Mouse (Mus musculus) forebrain, embryonic 15.5 days (tissue): ENCODE measurements around the gene Dnah8. TPM values are rescaled to one million over a fixed set of nuclear protein-coding genes. Genes with fewer than 3 reads are reported as not detected.
A peak's percentile ranks its signal among the peaks of the same experiment; 100 is the strongest.

Experiments used
- ATAC-seq: fragments of 200-750 bp; cut with Nextera tagmentation; replicated peaks from 2 replicates; pipeline ENCODE4 v1.8.0; 2017; ENCODE audit warnings: mild to moderate bottlenecking, moderate TSS enrichment, moderate library complexity
- H3K27ac ChIP-seq: fragments of 300-500 bp; sonication (generic); replicated peaks from 2 replicates; pipeline ENCODE4 v1.5.1; 2015; ENCODE audit warnings: mild to moderate bottlenecking, inconsistent platforms
- H3K27me3 ChIP-seq: fragments of 300-500 bp; sonication (generic); 2 replicates; pipeline ENCODE4 v1.6.1; 2015; ENCODE audit warnings: inconsistent platforms
- H3K36me3 ChIP-seq: fragments of 300-500 bp; sonication (generic); 2 replicates; pipeline ENCODE4 v1.6.1; 2015; ENCODE audit warnings: mild to moderate bottlenecking, inconsistent platforms
- H3K4me1 ChIP-seq: fragments of 300-500 bp; sonication (generic); 2 replicates; pipeline ENCODE4 v1.6.1; 2015; ENCODE audit warnings: inconsistent platforms
- H3K4me2 ChIP-seq: fragments of 300-500 bp; sonication (generic); replicated peaks from 2 replicates; pipeline ENCODE4 v1.6.1; 2015; ENCODE audit warnings: mild to moderate bottlenecking, inconsistent platforms
- H3K4me3 ChIP-seq: fragments of 300-500 bp; sonication (generic); 2 replicates; pipeline ENCODE4 v1.5.1; 2015; ENCODE audit warnings: mild to moderate bottlenecking, inconsistent platforms
- H3K9ac ChIP-seq: fragments of 300-500 bp; sonication (generic); replicated peaks from 2 replicates; pipeline ENCODE4 v1.6.1; 2015; ENCODE audit warnings: mild to moderate bottlenecking, inconsistent platforms
- H3K9me3 ChIP-seq: fragments of 300-500 bp; sonication (generic); 2 replicates; pipeline ENCODE4 v1.6.1; 2016; ENCODE audit warnings: inconsistent platforms
- WGBS: fragments of 180-500 bp; shearing (Covaris S2); methylation state at CpG from one replicate; pipeline ENCODE4 v1.1.7; 2015; ENCODE audit warnings: mixed read lengths; 5-methylcytosine and 5-hydroxymethylcytosine counted together
- polyA plus RNA-seq: library from polyadenylated mRNA; unstranded; fragments of >200 nt; fragmentation: Nextera tagmentation; extraction: Ambion mirVana; gene quantifications from 2 replicates; pipeline ENCODE4 v1.2.1, GENCODE M21; 2015

Dnah8 gene
- polyA plus RNA-seq, 1 experiment from 2014 or later: 0.83 TPM

GRCm38 (mm10) chr17:30637714-30638113 lies 13.6 kb downstream of the Dnah8 start:
- H3K9me3 ChIP-seq: no peaks in the 10 kb centered on the region
- WGBS: 43% methylated on average over 1 of the region's 1 CpGs
- H3K27ac ChIP-seq: no peak overlapping the region
- no peaks in the 10 kb centered on the region for H3K36me3 ChIP-seq
- no peaks in the 10 kb centered on the region for H3K4me1 ChIP-seq
- no peak overlapping the region for H3K4me3 ChIP-seq
- no peaks in the 10 kb centered on the region for H3K27me3 ChIP-seq
- no peak overlapping the region for H3K9ac ChIP-seq
- no peak overlapping the region for H3K4me2 ChIP-seq
- ATAC-seq: no peak

GRCm38 (mm10) chr17:30638996-30639395 lies 14.8 kb downstream of the Dnah8 start:
- Histone ChIP-seq H3K27me3 (no peaks in the 10 kb centered on the region), H3K4me3 (no peak overlapping the region)

GRCm38 (mm10) chr17:30640896-30641295 lies 16.7 kb downstream of the Dnah8 start:
- no peaks in the 10 kb centered on the region for H3K9me3 ChIP-seq
- no peak overlapping the region for H3K27ac ChIP-seq
- no peak overlapping the region for H3K4me2 ChIP-seq
- H3K9ac ChIP-seq: no peak overlapping the region
- H3K4me1 ChIP-seq: no peaks in the 10 kb centered on the region
- no peaks in the 10 kb centered on the region for H3K27me3 ChIP-seq
- ATAC-seq: no peak
- no peaks in the 10 kb centered on the region for H3K36me3 ChIP-seq
- no peak overlapping the region for H3K4me3 ChIP-seq
- WGBS: 90% methylated on average over 5 of the region's 5 CpGs

More at GRCm38 (mm10) chr17:30638996-30639395, 14.8 kb downstream of the Dnah8 start:
- no peak overlapping the region for H3K27ac ChIP-seq
- H3K4me2 ChIP-seq: no peak overlapping the region
- no peaks in the 10 kb centered on the region for H3K9me3 ChIP-seq
- no peaks in the 10 kb centered on the region for H3K4me1 ChIP-seq
- no peak overlapping the region for H3K9ac ChIP-seq
- H3K36me3 ChIP-seq: no peaks in the 10 kb centered on the region
- 65% methylated on average over 2 of the region's 2 CpGs for WGBS
- ATAC-seq: no peak

GRCm38 (mm10) chr17:30648770-30649169 lies 24.6 kb downstream of the Dnah8 start:
- Histone ChIP-seq H3K9me3 (no peaks in the 10 kb centered on the region), H3K27ac (no peak overlapping the region), H3K36me3 (no peaks in the 10 kb centered on the region), H3K4me2 (no peak overlapping the region), H3K4me1 (no peaks in the 10 kb centered on the region), H3K9ac (no peak overlapping the region), H3K4me3 (no peak overlapping the region), H3K27me3 (no peaks in the 10 kb centered on the region)
- 98% methylated on average over 3 of the region's 3 CpGs for WGBS
- no peak for ATAC-seq

GRCm38 (mm10) chr17:30653010-30653409 lies 28.9 kb downstream of the Dnah8 start:
- Histone ChIP-seq H3K9me3 (no peaks in the 10 kb centered on the region), H3K36me3 (no peaks in the 10 kb centered on the region), H3K4me2 (no peak overlapping the region), H3K9ac (no peak overlapping the region), H3K27me3 (no peaks in the 10 kb centered on the region), H3K4me1 (0 out of 2 replicates have a peak, but pooled peaks cover 3% of the 10 kb centered on the region), H3K27ac (no peak overlapping the region), H3K4me3 (no peak overlapping the region)
- 97% methylated on average over 6 of the region's 6 CpGs for WGBS
- no peak for ATAC-seq

GRCm38 (mm10) chr17:30657530-30658151 lies 33.5 kb downstream of the Dnah8 start:
- H3K27ac ChIP-seq: 0 out of 2 replicates have a peak overlapping the region, but pooled peaks have one; percentile 27
- H3K27me3 ChIP-seq: no peaks in the 10 kb centered on the region
- H3K36me3 ChIP-seq: no peaks in the 10 kb centered on the region
- peak overlapping the region; percentile 37 for H3K9ac ChIP-seq
- H3K9me3 ChIP-seq: no peaks in the 10 kb centered on the region
- H3K4me2 ChIP-seq: peak overlapping the region; percentile 45
- ATAC-seq: no peak
- 54% methylated on average over 8 of the region's 8 CpGs for WGBS
- peak overlapping the region; percentile 37 for H3K4me3 ChIP-seq
- peaks cover 7% of the 10 kb centered on the region; the same call in 1 of the 2 replicates for H3K4me1 ChIP-seq

- 9% methylated on average over 13 of the region's 13 CpGs for WGBS
- H3K4me1 ChIP-seq: peaks cover 7% of the 10 kb centered on the region; the same call in 1 of the 2 replicates
- ATAC-seq: peak; percentile 60; the same call in 1 of the 2 replicates
- H3K9me3 ChIP-seq: no peaks in the 10 kb centered on the region
- H3K27me3 ChIP-seq: no peaks in the 10 kb centered on the region
- 0 out of 2 replicates have a peak overlapping the region, but pooled peaks have one; percentile 27 for H3K27ac ChIP-seq
- peak overlapping the region; percentile 37 for H3K4me3 ChIP-seq
- no peaks in the 10 kb centered on the region for H3K36me3 ChIP-seq
- peak overlapping the region; percentile 45 for H3K4me2 ChIP-seq
- H3K9ac ChIP-seq: peak overlapping the region; percentile 37
Observed at GRCm38 (mm10) chr17:30658152-30658544, 34.0 kb downstream of the Dnah8 start.

GRCm38 (mm10) chr17:30662131-30662530 lies 38.0 kb downstream of the Dnah8 start:
- Histone ChIP-seq H3K4me2 (no peak overlapping the region), H3K9me3 (no peaks in the 10 kb centered on the region), H3K4me3 (no peak overlapping the region), H3K27ac (no peak overlapping the region), H3K36me3 (no peaks in the 10 kb centered on the region), H3K4me1 (peaks cover 7% of the 10 kb centered on the region; the same call in 1 of the 2 replicates), H3K27me3 (no peaks in the 10 kb centered on the region), H3K9ac (no peak overlapping the region)
- no peak for ATAC-seq
- WGBS: 79% methylated on average over 8 of the region's 8 CpGs

GRCm38 (mm10) chr17:30663170-30663569 lies 39.0 kb downstream of the Dnah8 start:
- WGBS: 92% methylated on average over 8 of the region's 8 CpGs
- Histone ChIP-seq H3K9ac (no peak overlapping the region), H3K27me3 (no peaks in the 10 kb centered on the region), H3K27ac (no peak overlapping the region), H3K9me3 (no peaks in the 10 kb centered on the region), H3K4me2 (no peak overlapping the region), H3K4me1 (peaks cover 2% of the 10 kb centered on the region; the same call in 1 of the 2 replicates), H3K4me3 (no peak overlapping the region), H3K36me3 (no peaks in the 10 kb centered on the region)
- ATAC-seq: no peak

- Histone ChIP-seq H3K4me3 (no peak overlapping the region), H3K9me3 (no peaks in the 10 kb centered on the region), H3K27me3 (no peaks in the 10 kb centered on the region), H3K4me1 (no peaks in the 10 kb centered on the region), H3K4me2 (no peak overlapping the region), H3K27ac (no peak overlapping the region), H3K36me3 (no peaks in the 10 kb centered on the region), H3K9ac (no peak overlapping the region)
- WGBS: 86% methylated on average over 5 of the region's 5 CpGs
- no peak for ATAC-seq
Observed at GRCm38 (mm10) chr17:30664856-30665255, 40.7 kb downstream of the Dnah8 start.

- Histone ChIP-seq H3K9ac (no peak overlapping the region), H3K9me3 (no peaks in the 10 kb centered on the region), H3K27me3 (no peaks in the 10 kb centered on the region), H3K27ac (peak overlapping the region; percentile 5; the same call in 1 of the 2 replicates), H3K4me3 (no peak overlapping the region), H3K4me2 (no peak overlapping the region), H3K4me1 (peaks cover 12% of the 10 kb centered on the region), H3K36me3 (no peaks in the 10 kb centered on the region)
- 21% methylated on average over 4 of the region's 4 CpGs for WGBS
- ATAC-seq: 0 out of 2 replicates have a peak, but pooled peaks have one; percentile 46
Observed at GRCm38 (mm10) chr17:30672556-30672955, 48.4 kb downstream of the Dnah8 start.

- Histone ChIP-seq H3K9ac (no peak overlapping the region), H3K9me3 (no peaks in the 10 kb centered on the region), H3K4me2 (no peak overlapping the region), H3K27ac (0 out of 2 replicates have a peak overlapping the region, but pooled peaks have one; percentile 5), H3K4me3 (no peak overlapping the region), H3K36me3 (no peaks in the 10 kb centered on the region), H3K4me1 (peaks cover 12% of the 10 kb centered on the region), H3K27me3 (no peaks in the 10 kb centered on the region)
- no peak for ATAC-seq
- 88% methylated on average over 6 of the region's 6 CpGs for WGBS
Observed at GRCm38 (mm10) chr17:30673023-30673422, 48.9 kb downstream of the Dnah8 start.
